Mouse (Mus musculus) testis, adult 2 months (tissue): Measurements from ENCODE around the gene Cars2.

Experiments used
- CTCF ChIP-seq: fragments of 200-500 bp; IDR thresholded peaks from 2 replicates; pipeline ENCODE4 v1.5.1; 2012; ENCODE audit warnings: low read depth, mild to moderate bottlenecking, inconsistent platforms, low read length, moderate library complexity; ENCODE audit not compliant: control insufficient read depth, insufficient read depth, insufficient replicate concordance
- POLR2A ChIP-seq: fragments of 200-500 bp; IDR thresholded peaks from 2 replicates; pipeline ENCODE4 v1.6.1; 2012; ENCODE audit warnings: low read depth, mild to moderate bottlenecking, inconsistent platforms, low read length, moderate library complexity; ENCODE audit not compliant: control insufficient read depth

DNA sequence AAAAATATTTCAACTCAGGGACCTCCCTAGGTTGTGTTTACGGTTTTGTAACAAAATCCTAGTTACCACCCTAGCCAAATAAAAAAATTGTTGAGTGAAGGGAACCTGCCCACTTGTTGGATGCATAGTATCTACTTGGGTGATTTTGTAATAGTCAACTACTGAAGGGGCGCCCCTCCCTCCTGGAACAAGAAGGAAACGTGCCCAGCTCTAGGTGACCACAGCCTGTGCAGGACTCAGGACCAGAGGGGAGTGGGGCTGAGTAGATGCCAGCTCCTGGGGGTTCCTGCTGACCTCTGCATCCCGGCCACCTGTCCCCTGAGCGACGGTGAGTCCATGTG is 32.6 kb downstream of the Cars2 start:
- no peak for TF ChIP-seq CTCF
- TF ChIP-seq POLR2A: no peak
